Mouse (Mus musculus) kidney, postnatal 0 days (tissue): ENCODE results near the gene Pkd1l3. TPM values are rescaled to one million over a fixed set of nuclear protein-coding genes. Genes with fewer than 3 reads are reported as not detected.

ENCODE experiments used
- ATAC-seq: fragments of 200-750 bp; cut with Nextera tagmentation; replicated peaks from 2 replicates; pipeline ENCODE4 v1.8.0; 2017; ENCODE audit warnings: low read depth, moderate number of reproducible peaks, moderate TSS enrichment, moderate library complexity; ENCODE audit not compliant: low FRiP score
- DNase-seq: peaks from one replicate; pipeline ENCODE4 v3.0.0-alpha.2; 2016; ENCODE audit warnings: low spot score
- H3K27ac ChIP-seq: fragments of 300-500 bp; sonication (generic); 2 replicates; pipeline ENCODE4 v1.5.1; 2014; ENCODE audit warnings: mild to moderate bottlenecking
- H3K27me3 ChIP-seq: fragments of 300-500 bp; sonication (generic); 2 replicates; pipeline ENCODE4 v1.6.1; 2014; ENCODE audit warnings: low read length, mixed read lengths; ENCODE audit not compliant: insufficient read depth
- H3K36me3 ChIP-seq: fragments of 300-500 bp; sonication (generic); 2 replicates; pipeline ENCODE4 v1.6.1; 2014; ENCODE audit warnings: low read length, mixed read lengths; ENCODE audit not compliant: insufficient read depth
- H3K4me1 ChIP-seq: fragments of 300-500 bp; sonication (generic); replicated peaks from 2 replicates; pipeline ENCODE4 v1.6.1; 2014; ENCODE audit warnings: antibody characterized with exemption, low read length, mixed read lengths; ENCODE audit not compliant: insufficient read depth
- H3K4me2 ChIP-seq: fragments of 300-500 bp; sonication (generic); 2 replicates; pipeline ENCODE4 v1.6.1; 2014; ENCODE audit warnings: mild to moderate bottlenecking, low read length, moderate library complexity, mixed read lengths
- H3K4me3 ChIP-seq: fragments of 300-500 bp; sonication (generic); replicated peaks from 2 replicates; pipeline ENCODE4 v1.5.1; 2014; ENCODE audit warnings: low read depth, low read length
- H3K9ac ChIP-seq: fragments of 300-500 bp; sonication (generic); 2 replicates; pipeline ENCODE4 v1.6.1; 2014; ENCODE audit warnings: low read depth, low read length
- H3K9me3 ChIP-seq: fragments of 300-500 bp; sonication (generic); replicated peaks from 2 replicates; pipeline ENCODE4 v1.6.1; 2016; ENCODE audit warnings: low read length, inconsistent platforms, mixed read lengths
- CTCF ChIP-seq: IDR thresholded peaks from 2 replicates; pipeline ENCODE4 v1.5.1; 2016; ENCODE audit warnings: antibody characterized with exemption, low read depth, mild to moderate bottlenecking, moderate library complexity
- WGBS: fragments of 180-500 bp; shearing (Covaris S2); extraction: QIAGEN DNeasy Blood & Tissue Kit; methylation state at CpG from one replicate; pipeline ENCODE4 v1.1.7; 2014; 5-methylcytosine and 5-hydroxymethylcytosine counted together
- polyA plus RNA-seq: library from polyadenylated mRNA; unstranded; fragments of >200 nt; fragmentation: Nextera tagmentation; extraction: Ambion mirVana; gene quantifications from 2 replicates; pipeline ENCODE4 v1.2.1, GENCODE M21; 2015

Pkd1l3 gene
- polyA plus RNA-seq, 1 experiment from 2014 or later, result not detected

- no peak for TF ChIP-seq CTCF
- Histone ChIP-seq H3K4me2 (no peak overlapping the region), H3K27me3 (no peaks in the 10 kb centered on the region), H3K27ac (no peak overlapping the region), H3K36me3 (no peaks in the 10 kb centered on the region), H3K4me1 (no peaks in the 10 kb centered on the region), H3K4me3 (no peak overlapping the region), H3K9me3 (no peaks in the 10 kb centered on the region), H3K9ac (no peak overlapping the region)
- ATAC-seq (no peak), DNase-seq (no peak)
- WGBS, result 51% methylated on average over 11 of the region's 11 CpGs
These were observed 33.0 kb downstream of the Pkd1l3 start for GRCm38 (mm10) chr8:109647331-109647730.

GRCm38 (mm10) chr8:109648469-109648868, 34.2 kb downstream of the Pkd1l3 start:
- DNase-seq (no peak), ATAC-seq (no peak)

GRCm38 (mm10) chr8:109650801-109651200, 36.5 kb downstream of the Pkd1l3 start:
- H3K4me1 ChIP-seq, result no peaks in the 10 kb centered on the region
- H3K9ac ChIP-seq, result no peak overlapping the region
- TF ChIP-seq CTCF, result no peak
- no peaks in the 10 kb centered on the region for H3K36me3 ChIP-seq
- no peak overlapping the region for H3K27ac ChIP-seq
- no peaks in the 10 kb centered on the region for H3K27me3 ChIP-seq
- WGBS, result 79% methylated on average over 10 of the region's 10 CpGs
- ATAC-seq (no peak), DNase-seq (no peak)
- no peaks in the 10 kb centered on the region for H3K9me3 ChIP-seq
- no peak overlapping the region for H3K4me2 ChIP-seq
- no peak overlapping the region for H3K4me3 ChIP-seq

More at GRCm38 (mm10) chr8:109648469-109648868, 34.2 kb downstream of the Pkd1l3 start:
- Histone ChIP-seq H3K9ac (no peak overlapping the region), H3K4me3 (no peak overlapping the region), H3K36me3 (no peaks in the 10 kb centered on the region), H3K27me3 (no peaks in the 10 kb centered on the region), H3K4me2 (no peak overlapping the region), H3K9me3 (no peaks in the 10 kb centered on the region), H3K27ac (no peak overlapping the region), H3K4me1 (no peaks in the 10 kb centered on the region)
- TF ChIP-seq CTCF, result no peak
- 32% methylated on average over 7 of the region's 7 CpGs for WGBS

GRCm38 (mm10) chr8:109656860-109657259, 42.5 kb downstream of the Pkd1l3 start:
- 94% methylated on average over 3 of the region's 3 CpGs for whole genome bisulfite sequencing
- no peaks in the 10 kb centered on the region for H3K36me3 ChIP-seq
- no peaks in the 10 kb centered on the region for H3K4me1 ChIP-seq
- no peaks in the 10 kb centered on the region for H3K27me3 ChIP-seq
- no peaks in the 10 kb centered on the region for H3K9me3 ChIP-seq
- no peak for ATAC-seq
- no peak overlapping the region for H3K9ac ChIP-seq
- no peak for DNase-seq
- no peak overlapping the region for H3K27ac ChIP-seq
- TF ChIP-seq CTCF, result no peak
- H3K4me2 ChIP-seq, result no peak overlapping the region
- no peak overlapping the region for H3K4me3 ChIP-seq

- 72% methylated on average over 3 of the region's 3 CpGs for WGBS
- DNase-seq (no peak), ATAC-seq (no peak)
- Histone ChIP-seq H3K36me3 (0 out of 2 replicates have a peak, but pooled peaks cover 3% of the 10 kb centered on the region), H3K9me3 (no peaks in the 10 kb centered on the region), H3K4me1 (no peaks in the 10 kb centered on the region), H3K27me3 (no peaks in the 10 kb centered on the region), H3K4me2 (no peak overlapping the region), H3K4me3 (no peak overlapping the region), H3K9ac (no peak overlapping the region), H3K27ac (no peak overlapping the region)
- no peak for TF ChIP-seq CTCF
These were observed 48.0 kb downstream of the Pkd1l3 start for GRCm38 (mm10) chr8:109662328-109662727.

GRCm38 (mm10) chr8:109666616-109667015, 52.3 kb downstream of the Pkd1l3 start:
- 79% methylated on average over 5 of the region's 5 CpGs for WGBS
- Histone ChIP-seq H3K27me3 (no peaks in the 10 kb centered on the region), H3K9ac (no peak overlapping the region), H3K9me3 (no peaks in the 10 kb centered on the region), H3K4me3 (no peak overlapping the region), H3K27ac (no peak overlapping the region), H3K36me3 (peaks cover 29% of the 10 kb centered on the region), H3K4me2 (no peak overlapping the region), H3K4me1 (no peaks in the 10 kb centered on the region)
- no peak for ATAC-seq
- no peak for TF ChIP-seq CTCF
- DNase-seq, result no peak

- H3K36me3 ChIP-seq, result peaks cover 66% of the 10 kb centered on the region
- no peak overlapping the region for H3K4me2 ChIP-seq
- H3K4me1 ChIP-seq, result no peaks in the 10 kb centered on the region
- ATAC-seq (no peak), DNase-seq (no peak)
- H3K9ac ChIP-seq, result no peak overlapping the region
- no peaks in the 10 kb centered on the region for H3K9me3 ChIP-seq
- H3K27me3 ChIP-seq, result no peaks in the 10 kb centered on the region
- no peak overlapping the region for H3K4me3 ChIP-seq
- H3K27ac ChIP-seq, result no peak overlapping the region
- 93% methylated on average over 5 of the region's 5 CpGs for WGBS
- TF ChIP-seq CTCF, result no peak
These were observed 58.3 kb downstream of the Pkd1l3 start for GRCm38 (mm10) chr8:109672656-109673055.
